Mouse (Mus musculus): ENCODE results near the gene Gm17606.

- TF ChIP-seq CTCF (conservative IDR thresholded peaks at IDR 0.05; ENCODE audit: low read length) (peak; percentile 59), NANOG (IDR thresholded peaks at IDR 0.05; ENCODE audit: borderline replicate concordance, low read length) (no peak)
Measured at GRCm38 (mm10) chr14:54594055-54594454, 46.7 kb upstream of the Gm17606 start.

Measured in E14TG2a.4 (cell line).